Mouse (Mus musculus) G1E (cell line): ENCODE results near the gene Haus8. TPM values are rescaled to one million over a fixed set of nuclear protein-coding genes. Genes with fewer than 3 reads are reported as not detected.
"Not testable (repeated sequence)": the region's sequence is repeated elsewhere in the genome, so short reads cannot be mapped to it uniquely, and the experiment has no call there.

Experiments
- ATAC-seq: 2 replicates; pipeline ENCODE4 v1.8.0; 2016; ENCODE audit warnings: mild to moderate bottlenecking; ENCODE audit not compliant: insufficient number of reproducible peaks, poor library complexity, low FRiP score, severe bottlenecking; ENCODE audit errors: extremely low read depth
- DNase-seq: peaks from one replicate; pipeline ENCODE4 v3.0.0; 2012; ENCODE audit warnings: low spot score
- H3K27me3 ChIP-seq: 2 replicates; pipeline ENCODE4 v1.6.1; 2012; ENCODE audit warnings: mild to moderate bottlenecking, low read length, inconsistent platforms; ENCODE audit not compliant: insufficient read depth
- H3K36me3 ChIP-seq: replicated peaks from 2 replicates; pipeline ENCODE3; 2012; ENCODE audit warnings: mild to moderate bottlenecking, inconsistent platforms
- H3K4me1 ChIP-seq: 2 replicates; pipeline ENCODE4 v1.6.1; 2012; ENCODE audit warnings: low read depth, low read length, inconsistent platforms, mixed read lengths; ENCODE audit not compliant: insufficient read depth
- H3K4me3 ChIP-seq: 2 replicates; pipeline ENCODE4 v1.5.1; 2012; ENCODE audit warnings: low read depth, mild to moderate bottlenecking, inconsistent platforms, low read length, moderate library complexity, mixed read lengths
- H3K9me3 ChIP-seq: replicated peaks from 2 replicates; pipeline ENCODE4 v1.6.1; 2012; ENCODE audit warnings: inconsistent platforms
- CTCF ChIP-seq: IDR thresholded peaks from 2 replicates; pipeline ENCODE4 v1.5.1; 2012; ENCODE audit warnings: low read depth, low read length, inconsistent platforms, mixed read lengths
- GATA1 ChIP-seq: IDR thresholded peaks from 2 replicates; pipeline ENCODE4 v1.6.1; 2012; ENCODE audit warnings: borderline replicate concordance, low read length, inconsistent platforms, mixed read lengths
- GATA2 ChIP-seq: IDR thresholded peaks from 2 replicates; pipeline ENCODE4 v1.6.1; 2012; ENCODE audit warnings: low read depth, low read length, inconsistent platforms, borderline replicate concordance
- POLR2AphosphoS5 ChIP-seq: IDR thresholded peaks from 2 replicates; pipeline ENCODE4 v1.6.1; 2012; ENCODE audit warnings: low read depth, low read length, inconsistent platforms; ENCODE audit not compliant: insufficient replicate concordance
- TAL1 ChIP-seq: conservative IDR thresholded peaks from 2 replicates; pipeline ENCODE4 v1.6.1; 2012; ENCODE audit warnings: low read depth, low read length, inconsistent platforms, mixed read lengths
- polyA plus RNA-seq: library from polyadenylated mRNA; stranded (reverse); fragments of >175 nt; gene quantifications from 2 replicates; pipeline ENCODE4 v1.2.3, GENCODE M21; 2012
- total RNA-seq, 2 experiments: library from RNA; stranded (forward) in 1 of 2; stranded (reverse) in 1 of 2; fragments of 200-1000 nt in 1 of 2; fragments of >200 nt in 1 of 2; fragmentation: Nextera tagmentation in 1 of 2; gene quantifications; 2 replicates each; pipeline ENCODE4 v1.2.3; 2014 to 2017

Haus8 gene
- total RNA-seq (2014; fragmentation: Nextera tagmentation) (17.8 and 18.3 TPM in 2 replicates), total RNA-seq (2017) (50.2 and 51.1 TPM in 2 replicates), polyA plus RNA-seq (18.1 and 25.5 TPM in 2 replicates)

GRCm38 (mm10) chr8:71272286-71273150 is at the start of gene Haus8, which contains the start of gene Myo9b:
Haus8 (minus strand) TSS chr8:71272934.
Myo9b (plus strand) TSS chr8:71272714.
- TF ChIP-seq GATA1 (no peak), TAL1 (no peak), POLR2AphosphoS5 (no peak), GATA2 (no peak), CTCF (no peak)
- Histone ChIP-seq H3K4me3 (peak within 1 kb of the TSS; percentile 93), H3K4me1 (peaks cover 52% of the 10 kb centered on the region), H3K27me3 (no peaks in the 10 kb centered on the region), H3K9me3 (no peaks in the 10 kb centered on the region), H3K36me3 (peaks cover 61% of the 10 kb centered on the region)
- ATAC-seq = peak; percentile 94
- DNase-seq = peak; percentile 92

GRCm38 (mm10) chr8:71319760-71320159 is 47.0 kb upstream of the Haus8 start:
- ATAC-seq, H3K4me1 ChIP-seq, H3K9me3 ChIP-seq, H3K4me3 ChIP-seq, DNase-seq, H3K27me3 ChIP-seq: not testable (repeated sequence)
- peaks cover 89% of the 10 kb centered on the region for H3K36me3 ChIP-seq

- H3K4me3 ChIP-seq, H3K27me3 ChIP-seq, ATAC-seq, H3K9me3 ChIP-seq, DNase-seq: not testable (repeated sequence)
- H3K4me1 ChIP-seq = peaks cover 16% of the 10 kb centered on the region
- peaks cover 84% of the 10 kb centered on the region for H3K36me3 ChIP-seq
Observed at GRCm38 (mm10) chr8:71318610-71319009, 45.9 kb upstream of the Haus8 start.

DNA sequence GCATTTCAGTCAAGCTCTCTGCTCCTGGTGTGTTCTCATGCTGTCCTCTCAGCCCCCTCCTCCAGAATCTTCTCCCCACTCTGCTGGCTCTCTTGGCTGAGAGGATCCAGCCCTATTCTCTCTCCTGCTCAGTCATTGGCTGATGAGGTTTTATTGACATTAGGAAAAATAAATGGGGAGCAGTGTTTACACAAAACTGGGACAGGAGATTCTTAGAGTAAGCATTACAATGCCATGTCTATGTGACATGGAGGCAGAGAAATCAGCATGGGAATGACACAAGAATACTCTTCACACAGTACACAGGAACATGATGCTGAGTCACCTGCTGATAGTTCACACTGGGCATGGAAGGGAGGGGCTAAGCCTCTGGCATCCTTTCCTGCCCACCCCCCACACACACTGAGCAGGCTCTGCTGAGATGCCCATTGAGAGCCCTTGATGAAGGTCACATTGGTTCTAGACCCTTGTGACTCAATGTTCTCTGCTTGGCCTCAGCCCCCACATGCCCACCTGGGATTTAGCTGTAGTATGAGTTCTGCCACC is 43.8 kb upstream of the Haus8 start:
- no peak for DNase-seq
- no peaks in the 10 kb centered on the region for H3K27me3 ChIP-seq
- H3K4me1 ChIP-seq = peaks cover 29% of the 10 kb centered on the region
- H3K4me3 ChIP-seq = no peak overlapping the region
- no peaks in the 10 kb centered on the region for H3K9me3 ChIP-seq
- peaks cover 66% of the 10 kb centered on the region for H3K36me3 ChIP-seq
- no peak for ATAC-seq
- TF ChIP-seq POLR2AphosphoS5 = no peak
- TF ChIP-seq GATA2 = no peak
- no peak for TF ChIP-seq GATA1
- no peak for TF ChIP-seq TAL1
- TF ChIP-seq CTCF = no peak

- peaks cover 65% of the 10 kb centered on the region for H3K36me3 ChIP-seq
- no peak for DNase-seq
- no peak for ATAC-seq
- H3K27me3 ChIP-seq = no peaks in the 10 kb centered on the region
- H3K4me1 ChIP-seq = peaks cover 29% of the 10 kb centered on the region
- TF ChIP-seq GATA2 (no peak), CTCF (no peak), POLR2AphosphoS5 (no peak), GATA1 (no peak), TAL1 (no peak)
- no peaks in the 10 kb centered on the region for H3K9me3 ChIP-seq
- H3K4me3 ChIP-seq = no peak overlapping the region
Observed at GRCm38 (mm10) chr8:71315972-71316371, 43.2 kb upstream of the Haus8 start.

DNA sequence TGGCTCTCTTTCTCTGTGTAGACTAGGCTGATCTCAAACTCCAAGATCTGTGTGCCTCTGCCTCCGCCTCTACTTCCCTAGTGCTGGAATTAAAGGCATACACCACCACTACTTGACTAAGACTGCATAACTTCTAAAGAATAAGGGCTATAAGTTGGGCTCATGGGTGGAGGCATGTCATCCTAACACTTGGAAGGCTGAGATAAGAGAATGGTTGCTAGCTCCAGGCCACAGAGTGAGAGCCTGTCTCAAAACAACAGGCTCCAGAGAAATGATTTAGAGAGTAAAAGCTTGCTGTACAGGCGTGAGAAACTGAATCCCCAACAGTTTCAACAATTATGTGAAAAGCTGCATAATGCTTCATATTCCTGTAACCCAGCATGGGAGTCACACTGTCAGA is 41.2 kb upstream of the Haus8 start:
- H3K27me3 ChIP-seq = no peaks in the 10 kb centered on the region
- peaks cover 66% of the 10 kb centered on the region for H3K36me3 ChIP-seq
- DNase-seq = peak; percentile 16
- TF ChIP-seq GATA2 (no peak), CTCF (no peak), POLR2AphosphoS5 (no peak), GATA1 (no peak), TAL1 (no peak)
- no peaks in the 10 kb centered on the region for H3K9me3 ChIP-seq
- no peak; the same call in 1 of the 2 replicates for ATAC-seq
- peaks cover 29% of the 10 kb centered on the region for H3K4me1 ChIP-seq
- H3K4me3 ChIP-seq = no peak overlapping the region; the same call in 1 of the 2 replicates
